Mouse (Mus musculus) heart, embryonic 11.5 days (tissue): ENCODE data around the gene Relch. TPM values are rescaled to one million over a fixed set of nuclear protein-coding genes. Genes with fewer than 3 reads are reported as not detected.
"Not testable (repeated sequence)": the region's sequence is repeated elsewhere in the genome, so short reads cannot be mapped to it uniquely, and the experiment has no call there.

Experiments
- ATAC-seq: fragments of 200-750 bp; cut with Nextera tagmentation; replicated peaks from 2 replicates; pipeline ENCODE4 v1.8.0; 2017; ENCODE audit warnings: moderate library complexity; ENCODE audit not compliant: insufficient number of reproducible peaks, low FRiP score, low TSS enrichment
- H3K27ac ChIP-seq: fragments of 300-500 bp; sonication (generic); 2 replicates; pipeline ENCODE4 v1.5.1; 2014; ENCODE audit warnings: mild to moderate bottlenecking, low read depth, low read length
- H3K27me3 ChIP-seq: fragments of 300-500 bp; sonication (generic); 2 replicates; pipeline ENCODE4 v1.6.1; 2014; ENCODE audit warnings: mild to moderate bottlenecking, low read length, mixed read lengths; ENCODE audit not compliant: control insufficient read depth, insufficient read depth
- H3K36me3 ChIP-seq: fragments of 300-500 bp; sonication (generic); 2 replicates; pipeline ENCODE4 v1.6.1; 2014; ENCODE audit warnings: mild to moderate bottlenecking, low read length, moderate library complexity, mixed read lengths; ENCODE audit not compliant: control insufficient read depth, insufficient read depth
- H3K4me1 ChIP-seq: fragments of 300-500 bp; sonication (generic); 2 replicates; pipeline ENCODE4 v1.6.1; 2014; ENCODE audit warnings: low read length; ENCODE audit not compliant: control insufficient read depth, insufficient read depth
- H3K4me2 ChIP-seq: fragments of 300-500 bp; sonication (generic); 2 replicates; pipeline ENCODE4 v1.6.1; 2014; ENCODE audit warnings: mild to moderate bottlenecking, moderate library complexity
- H3K4me3 ChIP-seq: fragments of 300-500 bp; sonication (generic); 2 replicates; pipeline ENCODE4 v1.5.1; 2014; ENCODE audit warnings: low read depth, low read length
- H3K9ac ChIP-seq: fragments of 300-500 bp; sonication (generic); 2 replicates; pipeline ENCODE4 v1.6.1; 2014; ENCODE audit warnings: mild to moderate bottlenecking, low read depth, low read length, moderate library complexity
- H3K9me3 ChIP-seq: fragments of 300-500 bp; sonication (generic); replicated peaks from 2 replicates; pipeline ENCODE4 v1.6.1; 2016; ENCODE audit warnings: low read length; ENCODE audit not compliant: control insufficient read depth
- WGBS: fragments of 180-500 bp; shearing (Covaris S2); extraction: QIAGEN DNeasy Blood & Tissue Kit; methylation state at CpG from one replicate; pipeline ENCODE4 v1.1.7; 2014; ENCODE audit not compliant: insufficient replicate concordance; 5-methylcytosine and 5-hydroxymethylcytosine counted together
- polyA plus RNA-seq: library from polyadenylated mRNA; unstranded; fragments of >200 nt; fragmentation: Nextera tagmentation; extraction: Ambion mirVana; gene quantifications from 2 replicates; pipeline ENCODE4 v1.2.1, GENCODE M21; 2014

Gene Relch
- polyA plus RNA-seq, 1 experiment from 2014 or later: 14.1 TPM

- H3K36me3 ChIP-seq: peaks cover 3% of the 10 kb centered on the region; the same call in 1 of the 2 replicates
- no peaks in the 10 kb centered on the region for H3K4me1 ChIP-seq
- no peak overlapping the region for H3K4me3 ChIP-seq
- WGBS: 92% methylated on average over 1 of the region's 1 CpGs
- H3K27me3 ChIP-seq: no peaks in the 10 kb centered on the region
- H3K4me2 ChIP-seq: no peak overlapping the region
- no peak for ATAC-seq
- H3K9ac ChIP-seq: no peak overlapping the region
- no peaks in the 10 kb centered on the region for H3K9me3 ChIP-seq
- no peak overlapping the region for H3K27ac ChIP-seq
Observed at GRCm38 (mm10) chr1:105718358-105718757, 54.7 kb downstream of the Relch start.

- not testable (repeated sequence) for H3K27me3 ChIP-seq, H3K9ac ChIP-seq, H3K4me2 ChIP-seq, H3K36me3 ChIP-seq, H3K27ac ChIP-seq, H3K4me1 ChIP-seq, H3K4me3 ChIP-seq, H3K9me3 ChIP-seq, ATAC-seq
- 91% methylated on average over 13 of the region's 13 CpGs for WGBS
Observed at GRCm38 (mm10) chr1:105729246-105729645, 65.6 kb downstream of the Relch start.

GRCm38 (mm10) chr1:105735318-105735717 is 71.7 kb downstream of the Relch start:
- 78% methylated on average over 3 of the region's 3 CpGs for WGBS
- H3K4me2 ChIP-seq: no peak overlapping the region
- H3K9ac ChIP-seq: no peak overlapping the region
- ATAC-seq: no peak
- no peaks in the 10 kb centered on the region for H3K4me1 ChIP-seq
- H3K4me3 ChIP-seq: no peak overlapping the region
- H3K27ac ChIP-seq: no peak overlapping the region
- H3K36me3 ChIP-seq: 0 out of 2 replicates have a peak, but pooled peaks cover 3% of the 10 kb centered on the region
- no peaks in the 10 kb centered on the region for H3K9me3 ChIP-seq
- no peaks in the 10 kb centered on the region for H3K27me3 ChIP-seq

GRCm38 (mm10) chr1:105738334-105738733 is 74.7 kb downstream of the Relch start:
- ATAC-seq: no peak
- WGBS: 91% methylated on average over 6 of the region's 6 CpGs
- H3K4me3 ChIP-seq: no peak overlapping the region

GRCm38 (mm10) chr1:105739493-105739892 is 75.8 kb downstream of the Relch start:
- H3K9me3 ChIP-seq: no peaks in the 10 kb centered on the region
- H3K36me3 ChIP-seq: peaks cover 15% of the 10 kb centered on the region

More at GRCm38 (mm10) chr1:105738334-105738733, 74.7 kb downstream of the Relch start:
- Histone ChIP-seq H3K27ac (no peak overlapping the region), H3K9ac (no peak overlapping the region), H3K9me3 (no peaks in the 10 kb centered on the region), H3K4me1 (no peaks in the 10 kb centered on the region), H3K4me2 (no peak overlapping the region), H3K27me3 (no peaks in the 10 kb centered on the region), H3K36me3 (peaks cover 9% of the 10 kb centered on the region; the same call in 1 of the 2 replicates)

GRCm38 (mm10) chr1:105742481-105742880 is 78.8 kb downstream of the Relch start:
- Histone ChIP-seq H3K9me3 (no peaks in the 10 kb centered on the region), H3K9ac (no peak overlapping the region), H3K27me3 (no peaks in the 10 kb centered on the region), H3K4me3 (no peak overlapping the region), H3K36me3 (peaks cover 15% of the 10 kb centered on the region), H3K4me2 (no peak overlapping the region), H3K27ac (no peak overlapping the region), H3K4me1 (no peaks in the 10 kb centered on the region)
- ATAC-seq: no peak
- 86% methylated on average over 1 of the region's 1 CpGs for WGBS

More at GRCm38 (mm10) chr1:105739493-105739892, 75.8 kb downstream of the Relch start:
- no peak overlapping the region for H3K27ac ChIP-seq
- no peak overlapping the region for H3K9ac ChIP-seq
- H3K4me1 ChIP-seq: no peaks in the 10 kb centered on the region
- no peak overlapping the region for H3K4me2 ChIP-seq
- no peak for ATAC-seq
- no peaks in the 10 kb centered on the region for H3K27me3 ChIP-seq
- H3K4me3 ChIP-seq: no peak overlapping the region

- Histone ChIP-seq H3K27me3 (no peaks in the 10 kb centered on the region), H3K4me3 (no peak overlapping the region), H3K4me1 (no peaks in the 10 kb centered on the region), H3K9ac (no peak overlapping the region), H3K9me3 (no peaks in the 10 kb centered on the region), H3K4me2 (no peak overlapping the region), H3K27ac (no peak overlapping the region), H3K36me3 (peaks cover 13% of the 10 kb centered on the region)
- ATAC-seq: no peak
- WGBS: 90% methylated on average over 1 of the region's 1 CpGs
Observed at GRCm38 (mm10) chr1:105746444-105746843, 82.8 kb downstream of the Relch start.

GRCm38 (mm10) chr1:105746858-105747596 is 83.4 kb downstream of the Relch start:
- H3K36me3 ChIP-seq: peaks cover 8% of the 10 kb centered on the region
- no peak overlapping the region for H3K4me2 ChIP-seq
- no peak overlapping the region for H3K9ac ChIP-seq
- no peak overlapping the region for H3K4me3 ChIP-seq
- no peak for ATAC-seq
- no peaks in the 10 kb centered on the region for H3K27me3 ChIP-seq
- H3K4me1 ChIP-seq: no peaks in the 10 kb centered on the region
- 85% methylated on average over 5 of the region's 5 CpGs for WGBS
- H3K27ac ChIP-seq: no peak overlapping the region
- H3K9me3 ChIP-seq: no peaks in the 10 kb centered on the region
